Mouse (Mus musculus): ENCODE results near the gene Rex2. TPM values are rescaled to one million over a fixed set of nuclear protein-coding genes. Genes with fewer than 3 reads are reported as not detected.
A peak's percentile ranks its signal among the peaks of the same experiment; 100 is the strongest.
"Not testable (repeated sequence)": the region's sequence is repeated elsewhere in the genome, so short reads cannot be mapped to it uniquely, and the experiment has no call there.

The Rex2 gene
- not detected in 2 replicates for total RNA-seq (2015)
- not detected in 2 replicates for total RNA-seq (2017)

GRCm38 (mm10) chr4:147021550-147021949 lies at the start of gene Rex2:
TSS of gene Rex2 (plus strand) at chr4:147021850.
- not testable (repeated sequence) for ATAC-seq (ENCODE audit: poor library complexity, severe bottlenecking)

DNA sequence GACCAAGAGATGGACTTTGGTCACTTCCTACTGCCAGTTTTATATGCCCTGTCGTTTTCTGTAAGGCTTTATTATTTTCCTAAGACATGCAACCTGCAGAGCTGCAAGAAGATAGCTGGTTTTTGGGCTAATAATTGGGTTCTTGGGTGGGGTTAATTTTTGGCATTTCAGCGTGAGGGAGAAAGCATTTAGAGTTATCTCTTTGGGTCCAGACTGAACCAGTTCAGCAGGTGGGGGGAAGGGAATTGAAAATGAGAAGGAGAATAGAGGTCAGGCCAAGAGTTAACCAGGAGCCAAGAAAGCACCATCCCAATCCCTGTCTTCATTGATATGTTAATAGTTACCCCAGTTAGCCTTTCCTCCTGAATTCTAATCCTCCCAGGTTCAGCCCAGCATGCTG lies 45.1 kb upstream of the Rex2 start:
- not testable (repeated sequence) for ATAC-seq (ENCODE audit: poor library complexity, severe bottlenecking)

GRCm38 (mm10) chr4:147018400-147018799 lies 3.2 kb upstream of the Rex2 start:
- ATAC-seq (ENCODE audit: poor library complexity, severe bottlenecking), result not testable (repeated sequence)

DNA sequence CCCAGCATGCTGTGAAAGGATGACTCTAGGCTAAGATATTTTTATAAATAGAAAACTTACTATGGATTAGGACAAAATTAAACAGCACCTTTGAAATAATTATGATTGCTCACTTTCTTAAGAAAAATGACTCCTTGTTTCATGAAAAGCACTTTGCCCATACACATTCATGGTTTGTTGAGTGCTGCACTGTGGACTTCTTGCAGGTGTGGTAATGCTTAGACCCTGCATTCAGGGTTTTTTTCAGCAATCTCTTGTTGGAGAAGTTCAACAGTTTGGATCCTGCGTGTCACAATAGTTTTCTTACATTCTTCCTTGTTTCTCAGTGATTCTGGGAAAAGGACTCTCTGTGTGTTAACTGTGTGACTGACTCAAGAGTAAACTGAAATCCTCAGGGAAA lies 4.7 kb downstream of the Rex2 start:
- not testable (repeated sequence) for ATAC-seq (ENCODE audit: poor library complexity, severe bottlenecking)

- ATAC-seq (ENCODE audit: poor library complexity, severe bottlenecking), result 0 out of 2 replicates have a peak, but pooled peaks have one; percentile 27
Measured at GRCm38 (mm10) chr4:147031308-147032036, 9.8 kb downstream of the Rex2 start.

DNA sequence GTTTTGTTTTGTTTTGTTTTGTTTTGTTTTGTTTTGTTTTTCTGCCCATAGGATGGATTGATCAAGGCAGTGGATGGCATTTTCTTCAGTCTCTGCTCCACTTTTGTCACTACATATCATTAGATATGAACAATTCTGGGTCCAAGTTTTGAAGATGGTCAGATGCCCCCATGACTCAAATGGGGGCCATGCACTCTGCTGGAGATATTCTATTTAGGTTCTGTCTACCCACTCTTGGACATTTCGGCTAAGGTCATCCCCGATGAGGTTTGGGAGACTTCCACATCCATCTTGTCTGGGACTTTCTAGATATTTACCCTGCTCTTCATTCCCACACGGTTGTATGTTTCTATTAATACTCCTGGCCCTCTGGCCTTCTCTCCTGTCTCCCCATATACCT lies 42.1 kb downstream of the Rex2 start:
- ATAC-seq (ENCODE audit: poor library complexity, severe bottlenecking), result not testable (repeated sequence)

DNA sequence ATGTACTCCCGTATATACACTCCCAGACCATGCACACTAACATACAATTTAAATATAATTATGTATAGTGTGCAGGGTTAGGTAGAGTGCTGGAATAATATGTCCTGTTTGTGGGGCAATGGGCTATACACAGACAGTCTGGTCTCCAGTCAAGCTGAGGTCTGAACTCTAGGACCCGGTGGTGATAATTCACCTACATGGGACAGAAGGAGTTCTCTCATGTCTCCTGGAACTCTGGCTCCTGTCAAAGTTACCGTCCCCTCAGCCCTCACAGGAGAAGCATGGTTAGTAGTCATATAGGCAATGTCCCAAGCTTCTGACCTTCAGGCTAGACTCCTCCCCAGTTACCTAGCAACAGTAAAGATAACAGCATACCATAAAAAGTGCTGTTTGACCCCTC lies 44.2 kb downstream of the Rex2 start:
- not testable (repeated sequence) for ATAC-seq (ENCODE audit: poor library complexity, severe bottlenecking)

DNA sequence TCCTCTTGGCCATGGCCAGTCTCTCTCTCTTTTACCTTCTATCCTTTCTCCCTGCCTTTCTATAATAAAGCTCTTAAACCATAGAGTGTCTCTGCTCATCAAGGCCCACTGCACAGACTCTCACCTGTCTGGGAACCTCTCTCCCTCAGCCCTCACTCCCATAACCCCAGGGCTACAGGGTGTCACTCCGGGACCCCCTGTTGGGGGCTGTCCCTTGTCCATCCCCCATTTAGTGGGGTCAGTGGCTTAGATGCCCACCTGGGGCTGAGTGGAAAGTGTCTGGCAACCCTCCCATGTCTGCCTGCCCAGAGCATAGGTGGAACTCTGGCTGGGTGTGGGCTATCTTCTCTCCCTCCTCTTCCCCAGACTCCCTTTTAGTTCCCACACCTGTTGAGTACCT lies 44.7 kb downstream of the Rex2 start:
- not testable (repeated sequence) for ATAC-seq (ENCODE audit: poor library complexity, severe bottlenecking)

- ATAC-seq (ENCODE audit: poor library complexity, severe bottlenecking), result not testable (repeated sequence)
Measured at GRCm38 (mm10) chr4:147095641-147096040, 74.0 kb downstream of the Rex2 start.

GRCm38 (mm10) chr4:147101666-147102626 lies 80.3 kb downstream of the Rex2 start:
- not testable (repeated sequence) for ATAC-seq (ENCODE audit: poor library complexity, severe bottlenecking)

DNA sequence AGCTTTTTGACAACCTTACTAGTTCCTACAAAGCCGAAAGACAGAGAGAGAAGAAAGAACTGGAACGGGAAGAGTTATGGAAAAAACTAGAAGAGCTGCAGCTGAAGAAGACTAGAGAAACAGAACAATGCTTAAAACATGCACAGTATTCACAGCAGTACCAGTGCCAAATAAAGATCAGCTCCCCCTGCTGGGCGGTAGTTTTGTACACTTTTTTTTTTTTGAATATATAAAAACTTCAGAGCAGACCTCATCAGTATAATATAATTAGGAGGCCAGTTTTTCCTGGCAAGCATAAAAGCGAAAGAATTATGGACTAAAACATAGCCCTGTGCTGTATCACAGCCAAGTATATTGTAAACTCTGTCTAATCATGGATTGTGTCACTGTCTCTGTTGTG lies 82.2 kb downstream of the Rex2 start:
- ATAC-seq (ENCODE audit: poor library complexity, severe bottlenecking), result not testable (repeated sequence)

Other genes with a start within 250 kb of the Rex2 start
- gene Gm21411, start 112.3 kb upstream of the Rex2 start, total RNA-seq (2015), result not detected in 2 replicates
- gene Gm21411, start 112.3 kb upstream of the Rex2 start, total RNA-seq (2017), result not detected in 2 replicates
- gene Zfp989, start 49.9 kb upstream of the Rex2 start, total RNA-seq (2015), result not detected in 2 replicates
- not detected in 2 replicates for gene Zfp989, start 49.9 kb upstream of the Rex2 start, total RNA-seq (2017)
- 50.9 and 68.8 TPM in 2 replicates for gene Zfp991, start 110.2 kb downstream of the Rex2 start, total RNA-seq (2015)
- gene Zfp991, start 110.2 kb downstream of the Rex2 start, total RNA-seq (2017), result 39.6 and 47.2 TPM in 2 replicates

Measured in megakaryocyte, adult 5-6 weeks (primary cell).